Mouse (Mus musculus): ENCODE results near the gene Ramp3. TPM values are rescaled to one million over a fixed set of nuclear protein-coding genes. Genes with fewer than 3 reads are reported as not detected.

The Ramp3 gene
- total RNA-seq, 2 experiments from 2014 or later = 5.6 to 11.9 TPM

- no peak for DNase-seq (ENCODE audit: low spot score in 2 of 2)
Measured at GRCm38 (mm10) chr11:6726921-6727320, 68.6 kb downstream of the Ramp3 start.

Other genes with a start within 250 kb of the Ramp3 start
- 1,000 to 10,000 TPM; 1,939 to 1,976 TPM for gene Ppia, start 243.1 kb upstream of the Ramp3 start, total RNA-seq (2021)
- gene H2afv, start 214.1 kb upstream of the Ramp3 start, total RNA-seq (2021) = 10 to 100 TPM; 39.7 to 40.2 TPM
- gene Purb, start 182.6 kb upstream of the Ramp3 start, total RNA-seq (2021) = 100 to 1,000 TPM; 258 to 283 TPM
- gene Myo1g, start 137.6 kb upstream of the Ramp3 start, total RNA-seq (2021) = under 1 TPM; 0.48 to 0.74 TPM
- gene Ccm2, start 111.6 kb upstream of the Ramp3 start, total RNA-seq (2021) = 10 to 100 TPM; 51.8 to 54.5 TPM
- 10 to 100 TPM; 58.1 to 61.9 TPM for gene Nacad, start 52.5 kb upstream of the Ramp3 start, total RNA-seq (2021)
- gene Tbrg4, start 32.5 kb upstream of the Ramp3 start, total RNA-seq (2021) = 10 to 100 TPM; 47.2 to 52.5 TPM
- not detected for gene Wap, start 19.9 kb upstream of the Ramp3 start, total RNA-seq (2021)
- not detected for gene Gm11983, start 179.1 kb downstream of the Ramp3 start, total RNA-seq (2021)